Mouse (Mus musculus) hindbrain, embryonic 14.5 days (tissue): Measurements from ENCODE around the gene Pip4k2c. TPM values are rescaled to one million over a fixed set of nuclear protein-coding genes. Genes with fewer than 3 reads are reported as not detected.
"Not testable (repeated sequence)": the region's sequence is repeated elsewhere in the genome, so short reads cannot be mapped to it uniquely, and the experiment has no call there.

Experiments
- ATAC-seq: fragments of 200-750 bp; cut with Nextera tagmentation; 2 replicates; pipeline ENCODE4 v1.8.0; 2017; ENCODE audit warnings: moderate number of reproducible peaks, mild to moderate bottlenecking, moderate TSS enrichment, moderate library complexity; ENCODE audit not compliant: low FRiP score
- DNase-seq: peaks from one replicate; pipeline ENCODE4 v3.0.0-alpha.2; 2015; ENCODE audit warnings: low spot score
- H3K27ac ChIP-seq: fragments of 300-500 bp; sonication (generic); 2 replicates; pipeline ENCODE4 v1.5.1; 2014; ENCODE audit warnings: mild to moderate bottlenecking, moderate library complexity
- H3K27me3 ChIP-seq: fragments of 300-500 bp; sonication (generic); 2 replicates; pipeline ENCODE4 v1.6.1; 2014; ENCODE audit warnings: mild to moderate bottlenecking, low read length, mixed read lengths; ENCODE audit not compliant: control insufficient read depth, insufficient read depth
- H3K36me3 ChIP-seq: fragments of 300-500 bp; sonication (generic); replicated peaks from 2 replicates; pipeline ENCODE4 v1.6.1; 2014; ENCODE audit not compliant: control insufficient read depth, insufficient read depth
- H3K4me1 ChIP-seq: fragments of 300-500 bp; sonication (generic); replicated peaks from 2 replicates; pipeline ENCODE4 v1.6.1; 2014; ENCODE audit warnings: antibody characterized with exemption, low read length, mixed read lengths; ENCODE audit not compliant: control insufficient read depth, insufficient read depth
- H3K4me2 ChIP-seq: fragments of 300-500 bp; sonication (generic); replicated peaks from 2 replicates; pipeline ENCODE4 v1.6.1; 2014; ENCODE audit warnings: mild to moderate bottlenecking, moderate library complexity
- H3K4me3 ChIP-seq: fragments of 300-500 bp; sonication (generic); replicated peaks from 2 replicates; pipeline ENCODE4 v1.5.1; 2014; ENCODE audit warnings: mild to moderate bottlenecking, low read length
- H3K9ac ChIP-seq: fragments of 300-500 bp; sonication (generic); 2 replicates; pipeline ENCODE4 v1.6.1; 2014
- H3K9me3 ChIP-seq: fragments of 300-500 bp; sonication (generic); 2 replicates; pipeline ENCODE4 v1.6.1; 2016; ENCODE audit warnings: low read length; ENCODE audit not compliant: control insufficient read depth
- WGBS: fragments of 180-500 bp; shearing (Covaris S2); extraction: QIAGEN DNeasy Blood & Tissue Kit; methylation state at CpG from one replicate; pipeline ENCODE4 v1.1.7; 2014; 5-methylcytosine and 5-hydroxymethylcytosine counted together
- polyA plus RNA-seq: library from polyadenylated mRNA; unstranded; fragments of >200 nt; fragmentation: Nextera tagmentation; extraction: Ambion mirVana; gene quantifications from 2 replicates; pipeline ENCODE4 v1.2.1, GENCODE M21; 2014

Pip4k2c gene
- polyA plus RNA-seq, 1 experiment from 2014 or later = 17.1 TPM

DNA sequence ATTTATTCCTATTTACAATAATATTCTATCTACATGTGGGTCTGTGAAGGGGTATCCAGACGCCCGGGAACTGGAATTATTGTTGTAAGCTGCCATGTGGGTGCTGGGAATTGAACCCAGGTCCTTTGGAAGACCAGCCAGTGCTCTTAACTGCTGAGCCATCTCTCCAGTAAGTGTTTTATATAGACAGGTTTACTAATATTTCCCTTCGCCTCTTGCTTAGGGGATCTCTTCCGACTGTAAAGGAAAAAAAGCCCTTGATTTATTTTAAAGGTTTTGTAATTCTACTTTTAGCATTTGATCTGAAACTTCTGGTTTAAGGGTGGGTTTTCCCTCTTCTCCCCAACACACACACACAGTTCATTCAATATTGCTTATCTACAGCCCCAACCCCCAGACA lies 47.2 kb downstream of the Pip4k2c start:
- peaks cover 14% of the 10 kb centered on the region for H3K36me3 ChIP-seq
- DNase-seq = no peak
- H3K4me1 ChIP-seq = peaks cover 11% of the 10 kb centered on the region
- H3K4me3 ChIP-seq = peak overlapping the region; percentile 94; the same call in 1 of the 2 replicates
- peak overlapping the region; percentile 95 for H3K4me2 ChIP-seq
- no peak for ATAC-seq
- peaks cover 26% of the 10 kb centered on the region for H3K27me3 ChIP-seq
- 91% methylated on average over 4 of the region's 4 CpGs for WGBS
- no peaks in the 10 kb centered on the region for H3K9me3 ChIP-seq
- peak overlapping the region; percentile 95 for H3K27ac ChIP-seq
- H3K9ac ChIP-seq = no peak overlapping the region

DNA sequence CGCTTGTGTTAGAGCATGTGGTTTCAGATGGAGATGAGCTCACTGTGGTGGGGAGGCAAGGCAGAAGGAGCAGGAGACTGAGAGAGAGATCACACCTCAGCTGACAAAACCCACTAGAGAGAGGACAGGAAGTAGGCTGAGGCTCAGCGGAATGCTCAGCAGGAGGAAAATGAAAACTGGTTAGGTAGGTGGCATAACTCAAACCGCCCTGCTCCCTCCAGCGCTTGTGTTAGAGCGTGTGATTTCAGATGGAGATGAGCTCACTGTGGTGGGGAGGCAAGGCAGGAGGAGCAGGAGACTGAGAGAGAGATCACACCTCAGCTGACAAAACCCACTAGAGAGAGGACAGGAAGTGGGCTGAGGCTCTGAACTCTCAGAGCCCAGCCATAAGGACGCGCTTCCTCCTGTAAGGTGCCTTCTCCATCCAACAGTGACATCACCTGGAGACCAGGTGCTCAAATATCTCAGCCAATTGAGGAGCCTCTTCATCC lies 48.6 kb downstream of the Pip4k2c start:
- not testable (repeated sequence) for H3K9ac ChIP-seq, ATAC-seq, H3K9me3 ChIP-seq, H3K4me3 ChIP-seq, H3K36me3 ChIP-seq, H3K27ac ChIP-seq, H3K4me2 ChIP-seq, DNase-seq
- Histone ChIP-seq H3K27me3 (peaks cover 14% of the 10 kb centered on the region), H3K4me1 (peaks cover 11% of the 10 kb centered on the region)
- WGBS = 55% methylated on average over 7 of the region's 7 CpGs

GRCm38 (mm10) chr10:127160728-127161127 lies 50.7 kb downstream of the Pip4k2c start:
- Histone ChIP-seq H3K4me1 (no peaks in the 10 kb centered on the region), H3K36me3 (no peaks in the 10 kb centered on the region), H3K27ac (no peak overlapping the region), H3K4me3 (no peak overlapping the region), H3K4me2 (no peak overlapping the region), H3K27me3 (no peaks in the 10 kb centered on the region), H3K9ac (no peak overlapping the region), H3K9me3 (no peaks in the 10 kb centered on the region)
- 75% methylated on average over 3 of the region's 3 CpGs for WGBS
- no peak for DNase-seq
- no peak for ATAC-seq

GRCm38 (mm10) chr10:127160081-127160480 lies 51.3 kb downstream of the Pip4k2c start:
- DNase-seq (no peak), ATAC-seq (no peak)
- 83% methylated on average over 9 of the region's 9 CpGs for WGBS
- Histone ChIP-seq H3K4me1 (no peaks in the 10 kb centered on the region), H3K9ac (no peak overlapping the region), H3K4me3 (no peak overlapping the region), H3K4me2 (no peak overlapping the region), H3K27ac (no peak overlapping the region), H3K36me3 (no peaks in the 10 kb centered on the region), H3K27me3 (no peaks in the 10 kb centered on the region), H3K9me3 (no peaks in the 10 kb centered on the region)

DNA sequence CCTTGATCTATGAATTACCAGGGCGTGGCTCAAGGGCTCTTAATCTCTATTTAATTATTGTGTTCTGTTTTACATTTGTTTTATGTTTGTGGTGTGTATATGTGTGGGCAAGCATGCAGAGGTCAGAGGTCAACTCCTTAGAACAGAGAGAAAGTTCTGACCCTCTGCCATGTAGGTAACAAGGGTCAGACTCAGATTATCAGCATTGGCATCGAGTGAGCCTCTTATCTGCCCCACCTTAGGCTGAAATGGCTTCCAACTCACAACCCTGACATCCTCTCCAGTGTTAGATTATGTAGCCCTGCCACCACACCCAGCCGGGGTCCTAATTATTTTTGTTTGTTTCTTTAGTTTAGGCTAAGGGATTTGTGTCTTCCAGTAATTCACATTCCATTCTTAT lies 52.9 kb downstream of the Pip4k2c start:
- no peak overlapping the region for H3K9ac ChIP-seq
- H3K9me3 ChIP-seq = no peaks in the 10 kb centered on the region
- H3K36me3 ChIP-seq = no peaks in the 10 kb centered on the region
- no peak overlapping the region for H3K4me2 ChIP-seq
- H3K4me3 ChIP-seq = no peak overlapping the region
- no peak overlapping the region for H3K27ac ChIP-seq
- DNase-seq = no peak
- WGBS = 78% methylated on average over 3 of the region's 3 CpGs
- H3K4me1 ChIP-seq = no peaks in the 10 kb centered on the region
- ATAC-seq = no peak
- no peaks in the 10 kb centered on the region for H3K27me3 ChIP-seq

- H3K36me3 ChIP-seq = no peaks in the 10 kb centered on the region
- H3K27me3 ChIP-seq = no peaks in the 10 kb centered on the region
- no peak overlapping the region for H3K4me3 ChIP-seq
Observed at GRCm38 (mm10) chr10:127156511-127156910, 54.9 kb downstream of the Pip4k2c start.

DNA sequence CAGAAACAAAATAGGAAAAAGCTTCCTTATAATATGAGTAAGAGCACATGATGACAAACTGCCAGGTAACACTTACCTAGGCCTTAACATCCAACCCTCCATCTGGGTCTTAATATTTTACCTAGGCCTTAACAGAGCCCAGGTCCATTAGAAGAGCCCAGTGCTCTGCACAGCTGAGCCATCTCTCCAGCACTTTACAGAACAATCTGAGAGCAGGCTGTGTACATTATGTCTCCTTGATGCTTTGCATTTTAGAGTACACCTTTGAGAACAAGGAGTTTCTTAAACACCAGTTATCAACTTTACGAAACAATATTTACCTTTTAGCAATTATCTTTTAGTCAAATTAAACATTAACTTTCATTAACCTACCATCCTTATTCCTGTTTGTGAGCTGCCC lies 55.3 kb downstream of the Pip4k2c start:
- Histone ChIP-seq H3K9me3 (no peaks in the 10 kb centered on the region), H3K4me3 (no peak overlapping the region), H3K36me3 (no peaks in the 10 kb centered on the region), H3K4me2 (no peak overlapping the region), H3K27me3 (no peaks in the 10 kb centered on the region), H3K9ac (no peak overlapping the region), H3K27ac (no peak overlapping the region), H3K4me1 (no peaks in the 10 kb centered on the region)
- no peak for ATAC-seq
- WGBS = 98% methylated on average over 1 of the region's 1 CpGs
- no peak for DNase-seq

More at GRCm38 (mm10) chr10:127156511-127156910, 54.9 kb downstream of the Pip4k2c start:
- WGBS = 86% methylated on average over 1 of the region's 1 CpGs
- no peak overlapping the region for H3K9ac ChIP-seq
- no peak overlapping the region for H3K4me2 ChIP-seq
- no peak for ATAC-seq
- no peak overlapping the region for H3K27ac ChIP-seq
- DNase-seq = no peak
- H3K9me3 ChIP-seq = no peaks in the 10 kb centered on the region
- H3K4me1 ChIP-seq = no peaks in the 10 kb centered on the region

- Histone ChIP-seq H3K4me2 (no peak overlapping the region), H3K9ac (no peak overlapping the region), H3K4me1 (no peaks in the 10 kb centered on the region), H3K27ac (no peak overlapping the region), H3K9me3 (no peaks in the 10 kb centered on the region), H3K4me3 (no peak overlapping the region), H3K27me3 (no peaks in the 10 kb centered on the region), H3K36me3 (no peaks in the 10 kb centered on the region)
- DNase-seq (no peak), ATAC-seq (no peak)
- 88% methylated on average over 5 of the region's 5 CpGs for WGBS
Observed at GRCm38 (mm10) chr10:127154652-127155051, 56.7 kb downstream of the Pip4k2c start.

DNA sequence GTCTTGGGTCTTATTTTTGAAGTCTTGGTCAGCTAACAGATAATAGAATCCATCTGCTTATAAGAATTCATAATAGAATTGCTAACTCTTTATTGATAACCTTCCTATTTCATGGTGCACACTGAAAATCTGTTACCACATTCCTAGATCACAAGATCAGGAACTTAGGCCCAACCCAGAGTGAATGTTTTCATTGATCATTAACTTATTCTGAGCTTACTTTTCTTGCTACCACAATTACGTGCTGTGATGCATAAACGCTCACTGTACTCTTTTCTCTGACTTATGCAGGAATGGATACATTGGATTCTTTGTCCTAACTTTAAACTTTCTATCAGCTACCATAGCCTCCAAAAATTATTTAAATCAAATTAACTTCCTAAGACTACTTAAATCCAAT lies 57.1 kb downstream of the Pip4k2c start:
- H3K4me2 ChIP-seq = no peak overlapping the region
- no peak overlapping the region for H3K27ac ChIP-seq
- no peaks in the 10 kb centered on the region for H3K27me3 ChIP-seq
- H3K9me3 ChIP-seq = no peaks in the 10 kb centered on the region
- H3K4me1 ChIP-seq = no peaks in the 10 kb centered on the region
- DNase-seq (no peak), ATAC-seq (no peak)
- 91% methylated on average over 2 of the region's 2 CpGs for WGBS
- no peak overlapping the region for H3K9ac ChIP-seq
- no peak overlapping the region for H3K4me3 ChIP-seq
- H3K36me3 ChIP-seq = no peaks in the 10 kb centered on the region

DNA sequence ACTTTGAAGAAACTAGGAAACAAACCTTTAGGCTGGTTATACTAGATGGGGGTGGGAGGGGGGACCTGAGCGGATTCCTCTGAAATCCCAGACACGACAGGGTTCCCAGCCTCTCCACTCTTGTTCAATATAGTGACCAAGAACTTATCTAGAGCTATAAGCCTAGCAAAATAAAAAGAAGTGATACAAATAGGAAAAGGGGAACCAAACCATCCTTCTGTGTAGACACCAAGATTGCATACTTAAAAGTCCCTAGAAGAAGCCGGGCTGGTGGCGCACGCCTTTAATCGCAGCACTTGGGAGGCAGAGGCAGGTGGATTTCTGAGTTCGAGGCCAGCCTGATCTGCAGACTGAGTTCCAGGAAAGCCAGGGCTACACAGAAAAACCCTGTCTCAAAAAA lies 58.1 kb downstream of the Pip4k2c start:
- no peak for ATAC-seq
- DNase-seq = no peak
- Histone ChIP-seq H3K9ac (no peak overlapping the region), H3K4me1 (no peaks in the 10 kb centered on the region), H3K4me2 (no peak overlapping the region), H3K9me3 (no peaks in the 10 kb centered on the region), H3K27ac (no peak overlapping the region), H3K27me3 (no peaks in the 10 kb centered on the region), H3K4me3 (no peak overlapping the region), H3K36me3 (no peaks in the 10 kb centered on the region)
- 97% methylated on average over 7 of the region's 7 CpGs for WGBS
